In the genomic region with DNA sequence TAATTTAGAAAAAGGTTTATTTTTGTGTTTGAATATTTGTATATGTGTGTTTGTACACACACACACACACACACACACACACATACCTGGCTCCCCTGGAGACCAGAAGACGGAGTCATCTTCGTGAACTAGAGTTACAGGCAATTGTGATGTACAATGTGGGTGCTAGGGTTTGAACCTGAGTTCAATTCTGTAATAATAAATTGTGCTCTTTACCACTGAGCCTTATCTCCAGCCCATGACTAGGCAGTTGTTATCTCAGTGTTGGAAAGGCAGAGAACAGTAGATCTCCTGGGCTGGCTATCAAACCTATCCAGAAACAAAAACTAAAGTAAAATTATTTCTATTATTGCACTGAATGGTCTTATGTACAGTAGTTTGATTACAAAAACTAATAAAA, we compare ENCODE assay signal across 27 mouse cellular contexts. TPM values are rescaled to one million over a fixed set of nuclear protein-coding genes. Genes with fewer than 3 reads are reported as not detected.
A peak's percentile ranks its signal among the peaks of the same experiment; 100 is the strongest.
DNase-seq lines count a peak whose midpoint lies in the region; ATAC-seq and TF ChIP-seq lines count a peak whose summit lies in the region.
"Had no signal": no experiment of that assay in that cellular context is flagged by ENCODE, and none has a peak within 500 bp of the region (broad histone marks: within the 10 kb centered on the region; RNA-seq: fewer than 3 reads in every experiment).

No protein-coding gene starts in this region.

- peak; percentile 43 for ATAC-seq in liver, embryonic 15.5 days (ENCODE audit: insufficient read depth)
- no peak for ATAC-seq in heart, embryonic 11.5 days (replicated peaks; ENCODE audit: insufficient number of reproducible peaks, low FRiP score, low TSS enrichment)
- ATAC-seq: forebrain, embryonic 15.5 days; Patski had no signal

- no peak for TF ChIP-seq POLR2A in CH12.LX (IDR thresholded peaks at IDR 0.05; ENCODE audit: low read depth, low read length)

- WGBS in liver, embryonic 15.5 days (ENCODE audit: insufficient replicate concordance): 56% methylated on average over 2 of the region's 2 CpGs
- 95% methylated on average over 2 of the region's 2 CpGs for WGBS in heart, embryonic 11.5 days (ENCODE audit: insufficient replicate concordance)

- H3K79me2 ChIP-seq in CH12.LX (replicated peaks; ENCODE audit: control insufficient read depth, extremely low read depth, insufficient read depth, poor library complexity, severe bottlenecking): peaks cover 29% of the 10 kb centered on the region

- TF ChIP-seq EP300 in CH12.LX (IDR thresholded peaks at IDR 0.05; ENCODE audit: low read length): no peak

- H3K27me3 ChIP-seq in CH12.LX (replicated peaks): no peaks in the 10 kb centered on the region
- no peaks in the 10 kb centered on the region for H3K27me3 ChIP-seq in liver, embryonic 15.5 days
- H3K27me3 ChIP-seq in heart, embryonic 11.5 days (ENCODE audit: control insufficient read depth, insufficient read depth, low read length): no peaks in the 10 kb centered on the region
- H3K27me3 ChIP-seq: forebrain, embryonic 15.5 days; hindbrain, embryonic 12.5 days; limb, embryonic 12.5 days; midbrain, embryonic 12.5 days; neural tube, embryonic 15.5 days; Patski; stomach, embryonic 15.5 days had no signal

- H3K4me3 ChIP-seq in CH12.LX (replicated peaks in 1 of 3; ENCODE audit: low read depth in 2 of 3, low read length in 2 of 3, poor library complexity in 1 of 3): peak overlapping the region in 1 of 3 experiments; percentile 53
- no peak overlapping the region; the same call in 1 of the 2 replicates for H3K4me3 ChIP-seq in liver, embryonic 15.5 days (replicated peaks)
- H3K4me3 ChIP-seq in heart, embryonic 11.5 days (ENCODE audit: low read depth, low read length): no peak overlapping the region
- H3K4me3 ChIP-seq: forebrain, embryonic 15.5 days; hindbrain, embryonic 12.5 days; left cerebral cortex, adult 2 months; neural tube, embryonic 15.5 days; stomach, embryonic 15.5 days had no signal

- dilution Hi-C loops in CH12.LX (cut with MboI; ENCODE audit: extremely low pct_ligation_motif_present, extremely low pct_unique_long_range_greater_than_20kb, low sequenced_read_pairs): no loop called here

- DNase-seq in 416B (ENCODE audit: low read depth) (peak; percentile 25), CH12.LX (ENCODE audit: extremely low read depth) (no peak)
- DNase-seq in c-Kit-positive CD71-positive TER-119-negative erythroid progenitor cells, embryonic 14.5 days (ENCODE audit: low read depth): peak; percentile 53
- no peak for DNase-seq in right cerebral cortex, postnatal 4 days
- no peak for DNase-seq in heart, adult 9 months (ENCODE audit: low spot score in 2 of 2)
- no peak for DNase-seq in left cerebral cortex, adult 9 months (ENCODE audit: low spot score in 2 of 2)
- DNase-seq: adrenal gland, postnatal 36 days; cerebellum, adult 9-11 months; gastrocnemius, postnatal 36 days; heart, postnatal 14 days; kidney, adult 9 months; kidney, postnatal 36 days; lung, embryonic 14.5 days; lung, postnatal 36 days; thymus, adult 18-20 months; thymus, postnatal 4 days had no signal

- H3K9me3 ChIP-seq in CH12.LX (replicated peaks; ENCODE audit: low read length): no peaks in the 10 kb centered on the region
- H3K9me3 ChIP-seq in liver, embryonic 15.5 days (replicated peaks): no peaks in the 10 kb centered on the region
- H3K9me3 ChIP-seq in heart, embryonic 11.5 days (replicated peaks; ENCODE audit: control insufficient read depth, low read length): no peaks in the 10 kb centered on the region
- H3K9me3 ChIP-seq: forebrain, embryonic 15.5 days; heart, embryonic 10.5 days; hindbrain, embryonic 12.5 days; limb, embryonic 12.5 days; midbrain, embryonic 12.5 days; neural tube, embryonic 15.5 days; stomach, embryonic 15.5 days had no signal

- in situ Hi-C loops in CH12.LX (cut with MboI; ENCODE audit: low pct_ligation_motif_present, low pct_unique_long_range_greater_than_20kb, low sequenced_read_pairs): no loop called here

- TF ChIP-seq CTCF in CH12.LX (conservative IDR thresholded peaks at IDR 0.05 in 1 of 2, IDR thresholded peaks at IDR 0.05 in 1 of 2; ENCODE audit: low read depth in 2 of 2, low read length in 2 of 2): no peak

- peaks cover 2 to 18% of the 10 kb centered on the region in 2 experiments for H3K36me3 ChIP-seq in CH12.LX (replicated peaks in 1 of 2; ENCODE audit: control insufficient read depth in 1 of 2, insufficient read depth in 1 of 2, low read length in 1 of 2)
- H3K36me3 ChIP-seq in liver, embryonic 15.5 days (replicated peaks): no peaks in the 10 kb centered on the region
- peaks cover 4% of the 10 kb centered on the region; the same call in 1 of the 2 replicates for H3K36me3 ChIP-seq in heart, embryonic 11.5 days (ENCODE audit: control insufficient read depth, insufficient read depth, low read length)
- H3K36me3 ChIP-seq: forebrain, embryonic 15.5 days; stomach, embryonic 15.5 days had no signal

- H3K27ac ChIP-seq in CH12.LX (ENCODE audit: insufficient read depth, low read depth): no peak overlapping the region
- H3K27ac ChIP-seq in liver, embryonic 15.5 days (replicated peaks): peak overlapping the region; percentile 79
- H3K27ac ChIP-seq in heart, embryonic 11.5 days (ENCODE audit: low read depth, low read length): no peak overlapping the region
- H3K27ac ChIP-seq: left cerebral cortex, adult 2 months; limb, embryonic 12.5 days; stomach, embryonic 15.5 days had no signal

- no peak for TF ChIP-seq RAD21 in CH12.LX (IDR thresholded peaks at IDR 0.05; ENCODE audit: low read depth, low read length)

- peaks cover 0 to 22% of the 10 kb centered on the region in 2 experiments; a peak in 1 of 4 replicates for H3K4me1 ChIP-seq in CH12.LX (ENCODE audit: control insufficient read depth in 1 of 2, insufficient read depth in 2 of 2)
- H3K4me1 ChIP-seq in liver, embryonic 15.5 days (replicated peaks): peaks cover 42% of the 10 kb centered on the region
- no peaks in the 10 kb centered on the region for H3K4me1 ChIP-seq in heart, embryonic 11.5 days (ENCODE audit: control insufficient read depth, insufficient read depth, low read length)
- H3K4me1 ChIP-seq: stomach, embryonic 15.5 days had no signal

- no peak overlapping the region for H3K9ac ChIP-seq in CH12.LX (ENCODE audit: insufficient read depth, low read depth)
- H3K9ac ChIP-seq in liver, embryonic 15.5 days: no peak overlapping the region
- no peak overlapping the region for H3K9ac ChIP-seq in heart, embryonic 11.5 days (ENCODE audit: low read depth, low read length)
- H3K9ac ChIP-seq: forebrain, embryonic 15.5 days; hindbrain, embryonic 12.5 days; limb, embryonic 12.5 days; lung, embryonic 14.5 days; midbrain, embryonic 12.5 days; neural tube, embryonic 15.5 days; stomach, embryonic 15.5 days had no signal

- H3K4me2 ChIP-seq in CH12.LX (ENCODE audit: insufficient read depth, low read depth, poor library complexity, severe bottlenecking): peak overlapping the region; percentile 82
- peak overlapping the region; percentile 81 for H3K4me2 ChIP-seq in liver, embryonic 15.5 days
- H3K4me2 ChIP-seq in heart, embryonic 11.5 days: no peak overlapping the region
- H3K4me2 ChIP-seq: forebrain, embryonic 15.5 days; stomach, embryonic 15.5 days had no signal

TF ChIP-seq in CH12.LX, 34 proteins besides CTCF, POLR2A, EP300 and RAD21 (continues in another document):
- TF ChIP-seq GABPA (IDR thresholded peaks at IDR 0.05; ENCODE audit: insufficient replicate concordance, low read depth, low read length) (no peak), NELFE (IDR thresholded peaks at IDR 0.05; ENCODE audit: low read depth, low read length) (no peak), TCF12 (IDR thresholded peaks at IDR 0.05; ENCODE audit: low read depth, low read length) (no peak), ETS1 (conservative IDR thresholded peaks at IDR 0.05; ENCODE audit: low read depth, low read length) (no peak), MYC (IDR thresholded peaks at IDR 0.05; ENCODE audit: low read depth, low read length) (no peak), ZC3H11A (IDR thresholded peaks at IDR 0.05; ENCODE audit: low read depth, low read length) (no peak), JUND (conservative IDR thresholded peaks at IDR 0.05; ENCODE audit: low read depth, low read length) (no peak), RCOR1 (conservative IDR thresholded peaks at IDR 0.05; ENCODE audit: low read depth, low read length) (no peak), UBTF (IDR thresholded peaks at IDR 0.05; ENCODE audit: low read depth, low read length) (no peak), MAFK (IDR thresholded peaks at IDR 0.05; ENCODE audit: insufficient replicate concordance, low read length) (no peak)

RNA-seq across cellular contexts. Expression of a gene that starts 1.2 kb away (rescaled TPM):
- 41.6 and 51.5 TPM in 2 replicates for total RNA-seq in CH12.LX (2012; rRNA removed)
- 42.7 and 47.0 TPM in 2 replicates for total RNA-seq in CH12.LX (2014; rRNA removed)
- 47.4 and 49.5 TPM in 2 replicates for polyA plus RNA-seq in CH12.LX (2012; ENCODE audit: insufficient read length, low read depth)
- 15.9 and 18.2 TPM in 2 replicates for polyA plus RNA-seq in liver, embryonic 15.5 days (2015; fragmentation: Nextera tagmentation; extraction: Ambion mirVana)
- polyA plus RNA-seq in heart, embryonic 11.5 days (2014; fragmentation: Nextera tagmentation; extraction: Ambion mirVana): 29.3 and 30.7 TPM in 2 replicates

RNA-seq across cellular contexts. Expression of a gene that starts 22.5 kb away (rescaled TPM):
- total RNA-seq in CH12.LX (2012; rRNA removed) (1.3 and 1.5 TPM in 2 replicates), CH12.LX (2014; rRNA removed) (0.16 and 0.19 TPM in 2 replicates)
- polyA plus RNA-seq in CH12.LX (2012; ENCODE audit: insufficient read length, low read depth): 0.40 and 0.60 TPM in 2 replicates
- 0.71 and 0.86 TPM in 2 replicates for polyA plus RNA-seq in liver, embryonic 15.5 days (2015; fragmentation: Nextera tagmentation; extraction: Ambion mirVana)
- 9.8 and 12.0 TPM in 2 replicates for polyA plus RNA-seq in heart, embryonic 11.5 days (2014; fragmentation: Nextera tagmentation; extraction: Ambion mirVana)

RNA-seq across cellular contexts. Expression of a gene that starts 26.8 kb away (rescaled TPM):
- total RNA-seq in CH12.LX (2012; rRNA removed): 3.8 and 4.6 TPM in 2 replicates
- 7.8 and 10.2 TPM in 2 replicates for total RNA-seq in CH12.LX (2014; rRNA removed)
- 5.7 and 6.9 TPM in 2 replicates for polyA plus RNA-seq in CH12.LX (2012; ENCODE audit: insufficient read length, low read depth)
- 2.6 and 3.1 TPM in 2 replicates for polyA plus RNA-seq in liver, embryonic 15.5 days (2015; fragmentation: Nextera tagmentation; extraction: Ambion mirVana)
- polyA plus RNA-seq in heart, embryonic 11.5 days (2014; fragmentation: Nextera tagmentation; extraction: Ambion mirVana): 16.4 and 20.8 TPM in 2 replicates

RNA-seq across cellular contexts. Expression of a gene that starts 27.2 kb away (rescaled TPM):
- total RNA-seq in CH12.LX (2012; rRNA removed) (41.6 and 45.7 TPM in 2 replicates), CH12.LX (2014; rRNA removed) (56.3 and 58.9 TPM in 2 replicates)
- polyA plus RNA-seq in CH12.LX (2012; ENCODE audit: insufficient read length, low read depth): 43.5 and 49.1 TPM in 2 replicates
- polyA plus RNA-seq in liver, embryonic 15.5 days (2015; fragmentation: Nextera tagmentation; extraction: Ambion mirVana): 16.4 and 18.1 TPM in 2 replicates
- polyA plus RNA-seq in heart, embryonic 11.5 days (2014; fragmentation: Nextera tagmentation; extraction: Ambion mirVana): 36.5 and 43.8 TPM in 2 replicates

RNA-seq across cellular contexts. Expression of a gene that starts 48.5 kb away (rescaled TPM):
- total RNA-seq in CH12.LX (2012; rRNA removed) (49.2 and 51.9 TPM in 2 replicates), CH12.LX (2014; rRNA removed) (16.8 and 17.3 TPM in 2 replicates)
- polyA plus RNA-seq in CH12.LX (2012; ENCODE audit: insufficient read length, low read depth): 89.2 and 96.8 TPM in 2 replicates
- polyA plus RNA-seq in liver, embryonic 15.5 days (2015; fragmentation: Nextera tagmentation; extraction: Ambion mirVana): 8.3 and 10.2 TPM in 2 replicates
- 34.5 and 36.9 TPM in 2 replicates for polyA plus RNA-seq in heart, embryonic 11.5 days (2014; fragmentation: Nextera tagmentation; extraction: Ambion mirVana)

Comparison
In these comparisons a context has a peak if more than half of its experiments do, and no peak if none do; other contexts are left out.
1. DNase-seq: peak in 416B (single experiment) and c-Kit-positive CD71-positive TER-119-negative erythroid progenitor cells, embryonic 14.5 days (single experiment); none in CH12.LX (single experiment), right cerebral cortex, postnatal 4 days (single experiment), heart, adult 9 months (0 of 2) and left cerebral cortex, adult 9 months (0 of 2).